Mouse (Mus musculus) testis, adult 10 weeks (tissue): Measurements from ENCODE around the gene Lpar2. TPM values are rescaled to one million over a fixed set of nuclear protein-coding genes. Genes with fewer than 3 reads are reported as not detected.

ENCODE experiments used
- polyA plus RNA-seq: library from polyadenylated mRNA; stranded (reverse); fragments of 350-450 nt; fragmentation: Illumina TruSeq; extraction: RNeasy Lipid Tissue Mini Kit (QIAGEN cat#74804); gene quantifications from one replicate; pipeline ENCODE4 v1.2.3, GENCODE M21; 2014; ENCODE audit warnings: low read depth, low replicate concordance

The Lpar2 gene
- polyA plus RNA-seq, result 3.4 TPM

DNA sequence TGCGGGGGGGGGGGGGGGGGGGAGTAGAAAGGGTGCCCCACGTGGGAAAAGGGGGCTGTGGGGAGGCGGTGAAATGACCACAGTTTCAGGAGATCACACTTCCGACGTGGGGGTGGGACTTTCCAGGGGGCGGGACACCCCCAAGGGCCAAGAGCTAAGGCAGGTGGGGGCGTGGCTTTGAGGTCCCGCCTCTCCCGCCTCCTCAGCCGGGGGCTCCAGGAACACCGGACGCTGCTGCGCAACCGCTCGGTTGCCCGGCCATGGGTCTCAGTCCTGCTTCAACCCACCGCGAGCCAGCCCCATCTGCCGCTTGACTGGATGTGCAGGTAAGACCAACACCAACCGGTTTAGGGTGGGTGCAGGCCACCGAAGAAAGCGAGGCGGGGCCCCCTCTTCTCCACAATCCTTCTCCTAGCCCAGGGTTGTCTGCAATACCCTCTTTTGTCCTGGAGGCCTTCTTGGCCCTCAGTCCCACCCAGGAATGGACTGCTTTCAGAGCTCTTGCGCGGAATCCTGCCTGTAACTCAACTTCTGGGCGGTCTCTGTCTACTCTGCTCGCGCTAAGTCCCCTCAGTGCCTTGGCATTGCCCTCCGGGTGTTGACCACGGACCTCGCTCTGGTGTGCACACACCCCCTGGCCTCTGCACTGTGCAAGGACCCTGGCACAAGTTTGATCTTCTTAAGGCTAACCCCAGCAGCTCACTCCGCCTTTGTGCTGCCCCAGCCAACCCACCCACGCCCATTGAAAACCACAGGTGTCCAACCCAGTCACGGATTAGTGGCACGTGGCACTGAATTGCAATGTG lies at the start of gene Lpar2:
TSS of gene Lpar2 (plus strand) at position 44 of the 806 bp plus-strand sequence.

DNA sequence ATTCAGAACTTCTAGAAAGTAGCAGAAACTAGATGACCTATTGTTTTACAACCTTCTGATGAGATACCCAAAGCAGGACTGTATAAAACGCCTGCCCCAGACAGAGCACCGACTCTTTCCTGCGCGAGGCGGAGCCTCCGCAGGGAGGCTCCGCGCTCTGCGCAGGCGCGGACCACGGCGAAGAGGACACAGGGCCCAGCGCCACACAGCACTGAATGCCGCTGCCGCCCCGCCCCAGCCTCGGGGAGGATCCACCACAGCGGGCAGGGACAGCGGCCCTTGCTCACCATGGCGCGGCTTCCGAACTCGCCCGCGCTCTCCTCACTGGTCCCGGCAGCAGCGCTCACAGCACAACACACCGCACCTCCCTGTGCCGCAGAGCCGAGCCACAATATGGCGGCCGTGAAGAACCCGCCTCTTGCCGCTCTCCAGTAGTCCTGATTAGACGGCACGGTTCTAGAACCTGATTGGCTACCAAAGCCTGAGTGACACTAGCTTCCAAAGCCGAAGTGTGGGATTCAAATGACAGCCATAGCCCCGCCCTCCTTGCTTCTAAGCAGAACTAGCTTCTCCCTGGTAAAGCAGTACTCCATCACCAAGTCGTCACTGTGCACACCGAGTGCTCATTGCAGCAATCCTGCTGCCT lies 47.6 kb upstream of the Lpar2 start, which contains the start of gene Gm20422:
TSS of gene Gm20422 (minus strand) at position 384 of the 646 bp plus-strand sequence.

DNA sequence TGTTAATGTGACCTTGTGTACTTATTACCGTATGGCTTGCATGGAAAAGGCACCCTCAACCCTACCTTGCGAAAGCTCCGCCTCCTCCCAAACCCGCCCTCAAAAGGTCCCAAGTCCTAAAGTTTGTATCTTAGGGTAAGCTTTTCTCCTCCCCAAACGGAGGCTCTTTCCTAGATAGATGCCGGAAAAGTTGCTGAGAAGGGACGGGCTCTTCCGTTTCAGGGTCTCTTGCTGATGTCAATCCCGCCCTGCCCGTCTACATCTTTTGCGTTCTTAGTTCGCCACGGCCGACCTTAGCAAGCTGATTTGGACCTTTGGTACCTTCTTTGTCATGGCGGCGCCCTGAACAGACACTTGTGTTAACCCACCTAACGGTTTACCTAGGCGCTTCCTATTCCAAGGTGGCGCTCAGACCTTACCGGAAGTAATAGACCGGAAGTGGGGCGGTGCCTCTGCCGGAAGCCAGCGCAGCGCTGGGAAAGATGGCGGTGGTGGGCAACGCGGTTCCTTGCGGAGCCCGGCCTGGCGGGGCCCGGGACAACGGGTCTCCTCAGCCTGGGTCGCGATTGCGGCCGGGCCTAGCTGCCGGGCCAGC lies 31.4 kb upstream of the Lpar2 start, which contains the start of the genes Atp13a1 and Zfp866:
TSS of gene Atp13a1 (plus strand) at position 391 of the 595 bp plus-strand sequence.
TSS of gene Zfp866 (minus strand) at position 406 of the 595 bp plus-strand sequence.

GRCm38 (mm10) chr8:69808094-69808863 lies 13.9 kb upstream of the Lpar2 start, which contains the start of gene Gmip:
TSS of gene Gmip (plus strand) at chr8:69808679.

DNA sequence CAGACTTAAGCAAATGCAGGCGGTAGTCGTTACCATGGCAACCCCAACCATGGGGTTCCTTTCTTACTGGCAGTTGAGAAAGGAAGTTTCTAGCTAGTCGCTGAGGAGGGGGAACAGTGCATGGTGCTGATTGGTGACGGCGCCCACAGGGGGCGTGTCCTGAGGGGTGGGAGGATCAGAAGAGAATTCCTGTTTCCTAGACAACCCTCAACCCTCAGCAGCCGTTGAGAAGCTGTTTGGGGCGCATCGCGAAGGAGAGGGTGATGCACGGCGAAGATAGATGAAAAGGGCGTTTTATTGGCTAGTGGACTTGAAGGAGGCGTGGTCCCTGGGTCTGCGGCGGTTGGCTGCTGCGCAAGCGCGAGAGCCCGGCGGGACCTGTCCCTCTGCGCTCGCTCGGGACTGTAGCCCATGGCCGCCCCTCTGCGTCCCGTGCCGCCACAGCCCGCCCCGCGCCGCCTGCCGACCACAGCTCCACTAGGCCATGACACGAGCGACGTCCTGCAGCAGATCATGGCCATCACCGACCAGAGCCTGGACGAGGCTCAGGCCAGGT lies 10.1 kb downstream of the Lpar2 start, which contains the start of gene Pbx4:
TSS of gene Pbx4 (plus strand) at position 194 of the 556 bp plus-strand sequence.

Other genes with a start within 250 kb of the Lpar2 start
- 20.6 TPM for gene Zfp868, start 196.9 kb upstream of the Lpar2 start, polyA plus RNA-seq
- 3.6 TPM for gene Zfp964, start 167.9 kb upstream of the Lpar2 start, polyA plus RNA-seq
- 13.5 TPM for gene Zfp869, start 111.7 kb upstream of the Lpar2 start, polyA plus RNA-seq
- 2.3 TPM for gene Zfp963, start 72.5 kb upstream of the Lpar2 start, polyA plus RNA-seq
- not detected for gene Gm20422, start 47.5 kb upstream of the Lpar2 start, polyA plus RNA-seq
- gene Atp13a1, start 31.3 kb upstream of the Lpar2 start, polyA plus RNA-seq, result 0.85 TPM
- 20.6 TPM for gene Zfp866, start 31.3 kb upstream of the Lpar2 start, polyA plus RNA-seq
- 0.97 TPM for gene Gmip, start 13.8 kb upstream of the Lpar2 start, polyA plus RNA-seq
- gene Pbx4, start 10.1 kb downstream of the Lpar2 start, polyA plus RNA-seq, result 64.0 TPM
- not detected for gene Cilp2, start 65.3 kb downstream of the Lpar2 start, polyA plus RNA-seq
- gene Tssk6, start 79.8 kb downstream of the Lpar2 start, polyA plus RNA-seq, result 0.21 TPM
- gene Ndufa13, start 80.1 kb downstream of the Lpar2 start, polyA plus RNA-seq, result 0.39 TPM
- not detected for gene Yjefn3, start 80.3 kb downstream of the Lpar2 start, polyA plus RNA-seq
- 7.2 TPM for gene Gatad2a, start 174.0 kb downstream of the Lpar2 start, polyA plus RNA-seq
- gene Mau2, start 220.3 kb downstream of the Lpar2 start, polyA plus RNA-seq, result 7.5 TPM
- 18.5 TPM for gene Sugp1, start 220.4 kb downstream of the Lpar2 start, polyA plus RNA-seq